Mouse (Mus musculus): ENCODE data around the gene Chst5. TPM values are rescaled to one million over a fixed set of nuclear protein-coding genes. Genes with fewer than 3 reads are reported as not detected.
A peak's percentile ranks its signal among the peaks of the same experiment; 100 is the strongest.
"Not testable (repeated sequence)": the region's sequence is repeated elsewhere in the genome, so short reads cannot be mapped to it uniquely, and the experiment has no call there.

Gene Chst5
- under 1 TPM; 0.67 to 0.86 TPM for total RNA-seq (2021)

DNA sequence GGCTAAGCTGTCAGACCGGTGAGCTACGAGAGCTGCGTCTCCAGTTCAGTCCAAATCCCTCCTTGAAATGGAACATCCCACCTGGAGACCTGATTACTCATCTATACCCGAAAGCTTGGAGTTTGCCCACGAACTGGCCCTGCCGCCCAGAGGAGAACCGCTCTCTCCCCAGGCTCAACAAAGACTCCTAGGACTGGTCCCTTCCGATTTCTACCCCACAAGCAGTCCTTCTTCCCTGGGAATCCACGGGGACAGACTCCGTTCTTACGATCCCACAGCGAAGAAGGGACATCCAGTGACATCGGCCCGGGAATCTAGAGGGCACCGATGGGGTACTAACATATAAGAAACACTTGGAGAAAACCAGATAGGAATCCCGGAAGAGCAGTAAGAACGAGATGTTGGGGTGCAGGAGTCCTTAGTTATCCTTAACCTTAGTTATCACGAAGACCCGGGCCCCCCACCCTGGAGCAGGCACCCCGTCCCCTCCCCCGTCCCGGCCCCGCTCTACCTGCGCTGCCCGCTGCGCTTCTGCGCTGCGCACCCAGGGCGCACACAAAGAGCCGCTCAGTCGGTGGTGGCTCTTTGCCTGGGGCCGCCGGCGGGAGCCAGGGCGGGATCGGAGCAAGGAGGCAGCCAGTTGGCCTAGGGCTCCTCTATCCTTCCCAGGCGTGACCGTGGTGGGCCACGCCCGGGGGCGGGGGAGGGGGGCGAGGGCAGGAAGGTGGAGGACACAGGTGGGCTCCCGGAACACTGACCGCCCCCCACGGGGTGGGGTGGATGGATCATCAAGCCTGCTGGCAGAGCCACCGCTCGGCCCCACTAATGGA, at the start of gene Chst5:
Chst5 (minus strand) TSS at position 827 of the 830 bp plus-strand sequence.
- peak in 1 of 2 experiments; percentile 40 for DNase-seq (ENCODE audit: extremely low spot score in 1 of 2, low spot score in 2 of 2)
- intact Hi-C loops (cut with DNase I): no loop called here

GRCm38 (mm10) chr8:111957231-111957630, 47.0 kb upstream of the Chst5 start:
- intact Hi-C loops (cut with DNase I): no loop called here
- no peak for DNase-seq (ENCODE audit: extremely low spot score in 1 of 2, low spot score in 2 of 2)

DNA sequence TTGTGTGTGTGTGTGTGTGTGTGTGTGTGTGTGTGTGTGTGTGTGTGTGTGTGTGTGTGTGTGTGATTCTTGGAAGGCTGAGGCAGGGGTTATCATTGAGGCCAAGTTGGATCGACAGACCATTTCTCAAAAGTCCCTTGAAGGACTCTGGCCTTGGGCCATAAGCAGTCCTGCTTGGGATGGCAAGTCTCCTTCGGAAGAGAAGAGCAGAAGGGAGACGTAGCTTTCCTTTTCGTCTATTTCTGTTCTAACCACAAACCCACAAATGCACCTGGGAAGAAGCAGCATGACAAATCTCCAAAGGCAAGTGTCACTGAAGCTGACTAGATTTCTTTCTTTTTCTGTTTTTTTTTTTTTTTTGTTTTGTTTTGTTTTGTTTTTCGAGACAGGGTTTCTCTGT, 45.6 kb upstream of the Chst5 start:
- no peak for DNase-seq (ENCODE audit: extremely low spot score in 1 of 2, low spot score in 2 of 2)
- intact Hi-C loops (cut with DNase I): no loop called here

DNA sequence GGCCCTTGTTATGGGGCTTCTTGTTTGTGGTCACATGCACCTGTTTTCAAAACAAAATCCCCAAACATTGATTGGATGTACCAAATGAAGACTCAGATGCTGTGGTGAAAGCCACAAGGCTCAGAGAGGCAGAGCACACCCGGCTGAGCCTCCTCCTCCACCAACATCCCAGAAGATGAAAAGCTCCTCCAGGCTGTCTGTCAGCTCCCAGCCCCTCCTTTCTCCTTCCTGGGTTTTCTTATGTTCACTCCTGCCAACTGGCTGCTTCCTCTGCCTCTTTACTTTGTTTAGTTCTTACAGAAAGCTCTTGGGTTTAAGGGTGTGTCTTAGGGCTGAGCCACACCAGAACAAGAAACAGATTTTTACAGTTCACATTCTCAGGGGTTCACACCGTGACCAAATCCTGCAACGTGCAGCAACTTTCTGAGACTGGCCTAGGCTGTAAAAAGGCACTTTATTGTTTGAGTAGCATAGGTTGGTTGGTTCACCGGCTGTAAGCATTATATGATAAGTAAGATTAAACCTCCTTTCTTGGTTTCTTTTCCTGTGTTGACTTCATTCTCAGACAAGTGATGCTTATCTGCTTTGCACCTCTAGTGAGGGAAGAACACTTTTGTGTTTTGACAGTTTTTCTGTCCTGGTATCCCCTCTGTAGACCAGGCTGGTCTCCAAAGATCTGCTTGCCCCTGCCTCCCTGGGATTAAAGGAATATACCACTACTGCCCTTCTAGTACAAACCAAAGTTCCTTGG, 44.8 kb upstream of the Chst5 start:
- no peak for DNase-seq (ENCODE audit: extremely low spot score in 1 of 2, low spot score in 2 of 2)
- intact Hi-C loops (cut with DNase I): no loop called here

DNA sequence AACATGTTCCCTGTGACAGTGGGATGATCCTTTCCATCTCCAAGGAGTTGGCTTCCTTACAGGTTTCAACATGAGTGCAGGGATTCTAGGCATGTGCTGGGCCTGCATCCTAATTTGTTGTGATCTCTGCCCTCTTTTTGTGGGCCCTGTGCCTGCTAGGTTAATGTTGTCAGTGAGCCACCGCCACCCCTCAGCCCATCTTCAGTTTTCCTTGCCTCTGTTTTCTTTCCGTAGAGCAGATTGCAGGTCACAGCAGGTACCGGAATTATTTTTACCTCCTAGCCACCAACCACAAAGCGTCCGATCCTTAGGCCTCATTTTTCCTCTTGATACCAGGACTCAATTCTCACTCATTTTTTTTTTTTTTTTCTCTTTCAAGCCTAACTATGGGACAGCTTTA, 41.7 kb upstream of the Chst5 start:
- DNase-seq (ENCODE audit: extremely low spot score in 1 of 2, low spot score in 2 of 2): no peak
- intact Hi-C loops (cut with DNase I): no loop called here

GRCm38 (mm10) chr8:111951317-111951716, 41.1 kb upstream of the Chst5 start:
- DNase-seq (ENCODE audit: extremely low spot score in 1 of 2, low spot score in 2 of 2): peak; percentile 43 to 46
- intact Hi-C loops (cut with DNase I): no loop called here

DNA sequence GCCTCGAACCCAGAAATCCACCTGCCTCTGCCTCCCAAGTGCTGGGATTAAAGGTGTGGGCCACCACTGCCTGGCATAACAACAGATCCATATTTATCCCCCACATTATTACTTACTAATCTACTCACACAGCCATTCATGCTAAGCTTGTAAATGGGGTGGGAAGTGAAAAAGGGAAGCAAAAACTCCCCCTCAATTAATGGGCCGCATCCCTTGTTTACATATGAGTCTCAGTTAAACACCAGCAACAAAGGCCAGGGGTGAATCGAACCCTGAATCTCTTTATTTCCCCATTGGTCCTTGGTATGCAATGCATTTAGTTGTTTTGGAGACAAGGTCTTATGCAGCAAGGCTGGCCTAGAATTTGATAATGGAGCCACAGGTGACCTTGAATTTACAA, 40.6 kb upstream of the Chst5 start:
- intact Hi-C loops (cut with DNase I): no loop called here
- DNase-seq (ENCODE audit: extremely low spot score in 1 of 2, low spot score in 2 of 2): no peak

DNA sequence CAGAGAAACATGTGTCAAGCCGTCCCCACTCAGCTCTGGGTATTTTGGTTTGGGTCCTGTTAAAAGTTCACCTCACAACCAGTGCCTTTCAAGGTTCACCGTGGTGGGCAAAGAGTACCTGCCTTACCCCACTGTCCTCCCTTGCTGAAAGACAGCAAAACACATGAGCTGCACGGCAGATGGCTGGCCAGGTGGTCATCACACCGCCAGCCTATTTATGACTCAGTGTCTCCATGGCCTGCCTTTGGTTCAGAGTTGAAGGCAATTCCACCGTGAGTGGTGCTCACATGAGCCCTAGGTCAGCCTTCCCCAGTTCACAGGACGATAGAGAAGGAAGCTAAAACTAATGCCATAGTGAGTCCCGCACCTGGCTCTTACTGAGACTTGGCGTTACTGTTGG, 37.7 kb upstream of the Chst5 start:
- intact Hi-C loops (cut with DNase I): no loop called here

GRCm38 (mm10) chr8:111947144-111947543, 36.9 kb upstream of the Chst5 start:
- DNase-seq (ENCODE audit: extremely low spot score in 1 of 2, low spot score in 2 of 2): no peak
- intact Hi-C loops (cut with DNase I): no loop called here

More for the DNA sequence above, 37.7 kb upstream of the Chst5 start:
- no peak for DNase-seq (ENCODE audit: extremely low spot score in 1 of 2, low spot score in 2 of 2)

DNA sequence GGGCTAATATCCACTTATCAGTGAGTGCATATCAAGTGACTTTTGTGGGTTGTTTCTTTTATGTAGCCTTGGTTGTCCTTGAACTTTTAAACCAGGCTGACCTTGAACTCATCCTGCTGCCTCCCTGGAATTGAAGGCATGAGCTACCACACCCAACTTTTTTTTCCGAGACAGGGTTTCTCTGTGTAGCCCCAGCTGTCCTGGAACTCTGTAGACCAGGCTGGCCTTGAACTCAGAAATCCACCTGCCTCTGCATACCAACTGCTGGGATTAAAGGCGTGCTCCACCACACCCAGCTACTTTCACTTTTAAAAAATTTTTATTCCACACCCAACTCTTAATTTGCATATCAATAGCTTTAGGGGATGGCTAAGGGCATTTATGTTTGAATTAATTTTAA, 33.3 kb upstream of the Chst5 start:
- DNase-seq (ENCODE audit: extremely low spot score in 1 of 2, low spot score in 2 of 2): no peak
- intact Hi-C loops (cut with DNase I): loop anchor here (5.0 kb wide), 1 partner anchor 49 kb away; the partner anchor contains the start of gene Adat1

- intact Hi-C loops (cut with DNase I): loop anchor here (5.0 kb wide), 1 partner anchor 51 kb away; the partner anchor contains the start of gene Adat1
- DNase-seq (ENCODE audit: extremely low spot score in 1 of 2, low spot score in 2 of 2): peak; percentile 26 to 65
These were observed 30.8 kb upstream of the Chst5 start for GRCm38 (mm10) chr8:111941101-111941454.

DNA sequence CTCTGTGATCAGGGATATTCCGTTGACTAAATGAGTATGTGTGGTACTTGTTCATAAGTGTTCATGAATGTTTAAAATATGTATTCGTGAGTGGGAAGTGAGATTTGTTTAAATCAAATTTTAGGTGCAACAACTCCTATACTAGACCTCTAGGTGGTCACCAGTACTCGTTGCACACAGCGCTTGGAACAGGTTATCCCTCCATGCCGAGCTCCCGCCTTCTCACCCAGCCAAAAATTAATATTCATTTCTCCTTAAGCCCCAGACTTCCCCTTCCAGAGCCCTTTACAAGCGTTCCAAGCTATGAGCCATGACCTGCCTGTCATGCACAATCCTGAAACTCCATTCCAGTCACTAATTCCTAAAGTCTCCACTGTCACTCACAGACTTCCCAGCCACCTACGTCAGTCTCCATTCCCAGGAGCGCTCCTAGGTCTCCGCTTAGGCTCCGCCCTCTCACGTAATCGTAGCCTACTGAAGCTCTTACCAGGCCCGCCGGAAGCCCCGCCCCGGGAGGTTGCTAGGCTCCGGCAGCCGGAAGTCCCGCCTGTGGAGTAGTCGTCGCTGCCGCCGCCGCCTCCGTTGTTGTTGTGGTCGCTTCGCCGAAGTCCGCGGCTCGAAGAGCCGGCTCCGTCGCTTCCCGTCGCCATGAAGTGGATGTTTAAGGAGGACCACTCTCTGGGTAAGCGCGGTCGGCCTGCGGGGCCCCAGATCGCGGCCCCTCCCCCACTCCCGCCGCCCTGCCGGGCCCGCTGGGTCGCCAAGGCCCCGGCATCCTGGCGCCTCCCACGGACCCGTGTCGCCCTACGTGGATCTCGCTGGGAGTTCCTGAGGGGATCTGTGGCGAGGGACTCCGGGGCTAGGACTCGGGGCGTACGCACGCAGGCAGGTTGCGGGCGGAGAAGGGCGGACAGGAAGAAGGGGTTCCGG, 30.2 kb upstream of the Chst5 start, which contains the start of gene Gabarapl2:
Gabarapl2 (plus strand) TSS at position 533 of the 930 bp plus-strand sequence.
- intact Hi-C loops (cut with DNase I): loop anchor here (5.0 kb wide), 1 partner anchor 52 kb away; the partner anchor contains the start of gene Adat1
- DNase-seq (ENCODE audit: extremely low spot score in 1 of 2, low spot score in 2 of 2): peak; percentile 96 to 99

- intact Hi-C loops (cut with DNase I): loop anchor here (5.0 kb wide), 1 partner anchor 53 kb away; the partner anchor contains the start of gene Adat1
- DNase-seq (ENCODE audit: extremely low spot score in 1 of 2, low spot score in 2 of 2): peak in 1 of 2 experiments; percentile 37
These were observed 29.4 kb upstream of the Chst5 start for GRCm38 (mm10) chr8:111939516-111940142.

DNA sequence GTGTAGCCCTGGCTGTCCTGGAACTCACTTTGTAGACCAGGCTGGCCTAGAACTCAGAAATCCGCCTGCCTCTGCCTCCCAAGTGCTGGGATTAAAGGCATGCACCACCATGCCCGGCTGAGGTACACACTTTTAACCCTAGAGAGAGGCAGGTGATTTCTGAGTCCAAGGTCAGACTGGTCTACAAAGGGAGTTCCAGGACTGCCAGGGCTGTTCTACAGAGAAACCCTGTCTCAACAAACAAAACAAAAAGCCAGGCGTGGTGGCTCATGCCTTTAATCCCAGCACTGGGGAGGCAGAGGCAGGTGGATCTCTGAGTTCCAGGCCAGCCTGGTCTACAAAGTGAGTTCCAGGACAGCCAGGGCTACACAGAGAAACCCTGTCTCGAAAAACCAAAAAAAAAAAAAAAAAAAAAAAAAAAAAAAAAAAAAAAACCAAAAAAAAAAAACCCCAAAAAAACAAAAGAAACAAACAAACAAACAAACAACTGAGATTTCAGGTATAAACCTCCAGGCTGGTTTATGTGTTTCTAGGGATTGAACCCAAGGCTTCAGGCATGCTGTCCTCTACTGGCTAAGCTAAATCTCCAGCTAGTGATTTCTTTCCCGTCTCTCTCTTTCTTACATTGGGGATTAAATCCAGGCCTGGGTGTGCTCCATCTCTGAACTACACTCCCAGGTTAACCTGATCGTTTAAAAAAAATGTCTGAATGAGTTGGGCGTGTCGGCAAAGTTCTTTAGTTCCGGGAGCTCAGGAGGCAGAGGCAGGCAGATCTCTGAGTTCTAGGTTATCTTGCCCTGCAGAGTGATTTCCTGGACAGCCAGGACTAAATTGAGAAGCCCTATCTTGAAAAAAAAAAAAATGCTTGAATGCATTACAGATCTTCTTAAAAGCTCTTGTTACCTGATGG, 28.1 kb upstream of the Chst5 start:
- DNase-seq (ENCODE audit: extremely low spot score in 1 of 2, low spot score in 2 of 2); intact Hi-C loops (cut with DNase I): not testable (repeated sequence)

DNA sequence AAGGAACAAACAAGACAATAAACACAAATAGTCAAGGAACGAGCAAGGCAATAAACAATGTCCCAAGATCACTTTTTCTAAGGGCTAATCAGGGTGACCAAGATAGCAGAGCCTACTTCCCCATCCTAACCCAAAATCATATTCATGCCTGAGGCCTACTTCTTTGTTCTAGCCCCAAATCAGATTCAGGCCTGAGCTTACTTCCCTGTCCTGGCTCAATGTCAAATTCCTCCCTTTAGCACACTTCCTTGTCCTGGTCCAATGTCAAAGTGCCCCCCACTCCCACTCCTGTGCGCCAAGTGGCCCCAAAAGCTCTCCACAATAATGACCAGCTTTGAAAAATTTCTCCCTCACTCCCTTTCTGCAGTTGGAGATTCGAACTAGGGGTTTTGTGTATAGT, 26.9 kb upstream of the Chst5 start:
- intact Hi-C loops (cut with DNase I): no loop called here
- no peak for DNase-seq (ENCODE audit: extremely low spot score in 1 of 2, low spot score in 2 of 2)

DNA sequence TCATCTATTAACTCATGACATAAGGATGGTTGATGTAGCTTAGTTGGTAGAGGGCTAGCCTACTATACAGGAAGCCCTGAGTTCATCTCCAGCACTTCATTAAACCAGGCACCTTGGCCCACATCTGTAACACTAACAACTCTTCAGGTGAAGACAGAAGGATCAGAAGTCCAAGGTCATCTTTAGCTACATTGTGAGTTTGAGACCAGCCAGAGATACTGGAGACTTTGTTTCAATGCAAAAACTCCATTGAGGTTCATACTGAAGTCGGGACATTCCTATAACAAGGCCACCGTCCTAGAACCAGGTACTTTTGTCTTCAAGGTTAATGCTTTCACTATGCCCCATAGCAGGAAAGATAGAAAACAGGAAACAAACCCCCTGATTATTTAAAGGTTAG, 24.0 kb upstream of the Chst5 start:
- intact Hi-C loops (cut with DNase I): no loop called here
- no peak for DNase-seq (ENCODE audit: extremely low spot score in 1 of 2, low spot score in 2 of 2)

DNA sequence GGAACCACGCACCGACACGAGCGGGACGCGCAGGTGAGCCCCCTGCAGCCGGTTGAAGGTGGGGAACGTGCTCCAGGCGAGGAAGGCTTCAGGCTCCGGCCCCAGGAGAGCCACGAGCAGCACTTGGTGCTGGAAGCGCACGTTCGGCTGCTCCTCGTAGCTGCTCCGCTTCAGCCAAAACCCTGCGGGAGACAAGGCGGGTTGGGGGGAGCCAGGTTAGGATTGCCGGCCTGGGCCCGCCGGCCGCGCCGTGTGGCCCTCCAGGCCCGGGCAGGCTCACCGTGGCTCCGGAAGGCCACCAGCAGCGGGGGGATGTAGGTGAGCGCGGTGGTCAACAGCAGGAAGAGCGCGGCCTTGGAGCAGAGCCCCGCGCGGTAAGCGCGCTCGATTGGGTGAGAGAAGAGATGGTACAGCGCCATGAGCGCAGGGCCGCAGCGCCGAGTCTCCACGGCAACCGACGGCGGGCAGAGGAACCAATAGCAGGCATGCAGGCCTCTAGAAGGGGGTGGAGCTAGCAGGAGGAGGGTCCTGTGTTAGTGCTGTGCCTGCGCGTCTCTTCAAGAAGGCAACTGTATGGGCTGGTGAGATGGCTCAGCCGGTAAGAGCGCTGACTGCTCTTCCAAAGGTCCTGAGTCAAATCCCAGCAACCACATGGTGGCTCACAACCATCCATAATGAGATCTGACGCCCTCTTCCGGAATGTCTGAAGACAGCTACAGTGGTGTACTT, 23.3 kb upstream of the Chst5 start, which contains the start of gene Tmem231:
Tmem231 (minus strand) TSS at position 534 of the 729 bp plus-strand sequence.
- peak; percentile 88 to 93 for DNase-seq (ENCODE audit: extremely low spot score in 1 of 2, low spot score in 2 of 2)
- intact Hi-C loops (cut with DNase I): no loop called here

Data from left cerebral cortex, postnatal 10 days (tissue).